Mouse (Mus musculus) heart, postnatal 36 days (tissue): ENCODE results near the gene Pttg1ip. TPM values are rescaled to one million over a fixed set of nuclear protein-coding genes. Genes with fewer than 3 reads are reported as not detected.
A peak's percentile ranks its signal among the peaks of the same experiment; 100 is the strongest.

Source experiments
- DNase-seq, 2 experiments: peaks; one replicate each; pipeline ENCODE4 v3.0.0; 2021 to 2022
- intact Hi-C: fragments of 180-260 bp; cut with DNase I; formaldehyde crosslinking; loops from one replicate; pipeline ENCODE4 v1.15.1; 2025
- total RNA-seq, 2 experiments: library from RNA; stranded (reverse); gene quantifications; 2 replicates each; pipeline ENCODE4 v1.2.3; 2021

Pttg1ip gene
- total RNA-seq, 2 experiments from 2014 or later = 137 to 138 TPM

- intact Hi-C loops = loop anchor here (5.0 to 10.0 kb wide), 2 partner anchors 283 to 420 kb away; no protein-coding TSS in a partner anchor
- DNase-seq = no peak
Observed at GRCm38 (mm10) chr10:77565005-77565404, 16.5 kb upstream of the Pttg1ip start.

- DNase-seq = peak; percentile 87 to 94
- intact Hi-C loops = loop anchor here (1.0 to 10.0 kb wide), 3 partner anchors 49 to 422 kb away; no protein-coding TSS in a partner anchor
Observed at GRCm38 (mm10) chr10:77566651-77567050, 14.9 kb upstream of the Pttg1ip start.

- no peak for DNase-seq
- intact Hi-C loops = loop anchor here (5.0 to 10.0 kb wide), 2 partner anchors 287 to 425 kb away; no protein-coding TSS in a partner anchor
Observed at GRCm38 (mm10) chr10:77569481-77569880, 12.0 kb upstream of the Pttg1ip start.

- intact Hi-C loops = loop anchor here (5.0 to 10.0 kb wide), 2 partner anchors 288 to 425 kb away; no protein-coding TSS in a partner anchor
- DNase-seq = no peak
Observed at GRCm38 (mm10) chr10:77569973-77570658, 11.4 kb upstream of the Pttg1ip start.

GRCm38 (mm10) chr10:77572225-77572624 lies 9.3 kb upstream of the Pttg1ip start:
- intact Hi-C loops = no loop called here
- DNase-seq = no peak

DNA sequence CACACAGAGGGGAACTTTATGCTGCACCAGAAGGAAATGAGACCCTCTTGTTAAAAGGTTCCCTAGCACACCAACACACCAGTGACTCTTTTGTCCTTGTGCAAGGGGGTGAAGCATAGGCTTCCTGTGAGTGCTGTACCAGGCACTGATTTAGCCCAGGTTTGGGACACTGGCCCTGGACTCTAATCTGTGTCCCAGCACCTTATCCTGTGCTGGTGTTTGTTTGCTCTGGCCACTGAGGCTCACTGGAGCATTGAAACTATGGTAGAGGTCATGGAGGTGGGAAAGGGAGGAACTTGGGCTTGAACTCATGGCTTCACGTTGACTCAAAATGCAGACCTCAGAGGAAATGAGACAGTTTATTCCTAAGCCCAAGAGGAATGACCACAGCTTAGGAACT lies 8.4 kb upstream of the Pttg1ip start:
- DNase-seq = no peak
- intact Hi-C loops = no loop called here

DNA sequence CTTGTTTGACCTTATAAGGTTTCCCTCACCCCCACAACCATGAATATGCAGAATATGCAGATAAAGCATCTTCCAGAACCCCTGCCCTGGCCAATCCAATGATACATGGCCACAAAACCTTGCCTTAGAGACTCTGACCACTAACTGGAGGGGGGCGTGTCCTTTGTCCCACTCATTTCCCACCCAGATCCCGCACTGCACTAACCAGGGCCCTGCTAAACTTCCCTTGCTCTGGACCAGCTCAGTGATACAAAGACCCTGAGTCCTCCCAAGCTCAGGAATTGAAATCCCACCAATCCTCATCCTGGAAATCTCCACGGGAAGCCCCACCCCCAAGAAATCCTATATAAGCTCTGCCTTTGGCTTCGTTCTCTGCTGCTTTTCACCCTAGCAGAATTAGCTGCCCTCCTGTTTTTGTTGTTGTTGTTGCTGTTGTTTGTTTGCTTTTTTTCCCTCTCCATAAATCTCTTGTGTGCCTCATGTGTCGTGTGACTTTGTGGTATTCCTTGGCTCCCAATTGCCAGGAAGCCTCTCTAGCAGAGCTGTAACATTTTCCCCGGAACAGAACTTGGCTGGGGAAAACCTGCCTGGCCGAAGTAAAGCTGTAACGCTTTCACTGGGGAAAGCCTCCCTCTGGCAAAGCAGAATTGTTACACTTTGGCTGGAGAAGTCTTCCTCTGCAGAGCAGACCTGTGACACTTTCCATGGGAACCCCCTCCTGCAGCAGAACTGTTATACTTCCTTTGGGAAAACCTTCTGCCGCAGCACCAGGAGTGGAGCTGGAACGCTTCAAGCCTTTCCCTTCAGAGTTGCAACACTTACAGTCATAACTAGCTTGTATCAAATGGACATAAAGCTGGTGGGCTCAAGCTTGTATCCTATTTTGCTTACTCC lies 1.2 kb upstream of the Pttg1ip start:
- no peak for DNase-seq
- intact Hi-C loops = loop anchor here (5.0 kb wide), 2 partner anchors 42 to 163 kb away; partner anchors contain the start of genes Adarb1 and Ube2g2

GRCm38 (mm10) chr10:77581023-77581407 lies 505 bp upstream of the Pttg1ip start:
- DNase-seq = no peak
- intact Hi-C loops = loop anchor here (5.0 kb wide), 2 partner anchors 41 to 164 kb away; partner anchors contain the start of genes Adarb1 and Ube2g2

DNA sequence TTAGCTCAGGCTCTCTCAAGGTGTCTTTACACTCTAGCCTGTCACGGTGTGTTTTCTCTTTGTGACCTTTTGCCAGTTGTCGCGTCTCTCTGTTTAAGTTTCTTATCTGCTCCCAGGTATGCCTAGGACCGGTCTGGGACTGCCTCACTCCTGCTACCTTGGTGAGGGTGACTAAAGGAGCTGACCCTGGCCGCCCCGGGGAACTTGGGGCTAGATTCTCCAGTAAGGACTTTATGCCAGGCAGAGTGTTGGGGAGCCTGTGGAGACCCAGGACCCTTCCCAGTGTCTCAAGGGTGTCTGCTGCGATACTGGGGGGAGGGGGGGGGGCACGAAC lies 732 bp downstream of the Pttg1ip start:
- no peak for DNase-seq
- intact Hi-C loops = loop anchor here (5.0 kb wide), 2 partner anchors 40 to 165 kb away; partner anchors contain the start of genes Adarb1 and Ube2g2

GRCm38 (mm10) chr10:77583795-77584422 lies 2.4 kb downstream of the Pttg1ip start:
- intact Hi-C loops = loop anchor here (5.0 kb wide), 2 partner anchors 38 to 167 kb away; partner anchors contain the start of genes Adarb1 and Ube2g2

DNA sequence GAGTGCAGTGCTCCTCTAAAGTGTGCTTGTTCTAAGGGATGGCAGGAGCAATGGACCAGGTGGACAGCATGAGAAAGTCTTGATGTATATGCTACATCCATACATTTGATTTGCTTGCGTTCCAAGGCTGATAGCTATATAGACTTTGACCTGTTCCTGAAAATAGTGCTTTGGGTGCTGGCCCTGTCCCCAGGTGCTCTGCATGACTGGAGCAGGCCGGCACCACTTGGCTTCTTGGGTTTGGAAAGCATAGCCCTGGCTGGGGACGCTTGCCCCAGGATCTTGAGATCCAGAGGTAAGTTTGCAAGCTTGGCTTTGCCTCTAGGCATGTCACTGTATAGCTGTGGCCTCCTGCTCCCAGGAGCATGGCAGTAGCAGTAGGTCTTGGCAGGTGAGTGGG lies 5.1 kb downstream of the Pttg1ip start:
- no peak for DNase-seq
- intact Hi-C loops = no loop called here

More at GRCm38 (mm10) chr10:77583795-77584422, 2.4 kb downstream of the Pttg1ip start:
- peak; percentile 39 to 45 for DNase-seq

- intact Hi-C loops = no loop called here
Observed at GRCm38 (mm10) chr10:77587091-77587775, 5.7 kb downstream of the Pttg1ip start.

GRCm38 (mm10) chr10:77588036-77588435 lies 6.5 kb downstream of the Pttg1ip start:
- DNase-seq = no peak
- intact Hi-C loops = no loop called here

More at GRCm38 (mm10) chr10:77587091-77587775, 5.7 kb downstream of the Pttg1ip start:
- DNase-seq = no peak

DNA sequence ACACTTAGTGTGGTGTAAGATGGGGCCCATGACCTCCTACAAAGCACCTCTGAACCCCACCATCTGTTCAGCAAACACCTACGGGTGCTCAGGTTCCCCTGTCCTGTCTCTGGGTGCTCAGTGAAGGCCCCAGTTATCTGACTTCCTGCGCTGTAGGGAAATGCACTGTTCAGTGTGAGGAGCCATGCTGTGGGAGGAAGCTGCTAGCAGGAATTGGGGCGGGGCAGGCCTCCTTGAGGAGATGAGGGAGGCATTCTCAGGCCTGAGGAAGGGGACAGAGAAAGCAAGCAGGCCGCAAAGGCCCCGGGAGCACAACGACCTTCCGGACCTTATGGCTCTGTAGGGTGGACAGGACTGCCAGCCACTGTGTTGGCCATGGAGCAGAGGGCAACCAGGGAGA lies 7.6 kb downstream of the Pttg1ip start:
- intact Hi-C loops = no loop called here
- no peak for DNase-seq

- no peak for DNase-seq
- intact Hi-C loops = no loop called here
Observed at GRCm38 (mm10) chr10:77589749-77590148, 8.2 kb downstream of the Pttg1ip start.

- intact Hi-C loops = no loop called here
- peak in 1 of 2 experiments; percentile 41 for DNase-seq
Observed at GRCm38 (mm10) chr10:77590812-77591211, 9.3 kb downstream of the Pttg1ip start.

- intact Hi-C loops = no loop called here
- DNase-seq = no peak
Observed at GRCm38 (mm10) chr10:77591546-77591945, 10.0 kb downstream of the Pttg1ip start.

DNA sequence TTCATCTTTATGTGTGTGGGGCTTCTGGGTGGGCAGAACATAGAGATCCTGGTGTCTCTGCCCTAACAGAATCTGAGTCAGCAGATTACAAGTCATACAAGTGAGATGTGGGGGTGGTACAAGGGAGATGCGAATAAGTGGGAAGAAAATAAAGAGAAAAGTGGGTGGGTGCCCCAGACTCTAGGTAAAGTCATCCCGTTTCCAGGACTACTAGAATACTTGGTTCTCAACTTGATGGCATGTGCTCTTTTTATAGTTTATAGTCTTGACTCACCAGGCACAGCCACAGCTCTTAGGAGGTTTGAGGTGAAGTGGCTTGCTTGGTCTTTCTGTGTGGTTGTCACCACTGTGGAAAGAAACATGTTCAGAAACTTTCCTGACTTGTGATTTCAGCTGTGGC lies 14.5 kb downstream of the Pttg1ip start:
- intact Hi-C loops = no loop called here
- DNase-seq = no peak

DNA sequence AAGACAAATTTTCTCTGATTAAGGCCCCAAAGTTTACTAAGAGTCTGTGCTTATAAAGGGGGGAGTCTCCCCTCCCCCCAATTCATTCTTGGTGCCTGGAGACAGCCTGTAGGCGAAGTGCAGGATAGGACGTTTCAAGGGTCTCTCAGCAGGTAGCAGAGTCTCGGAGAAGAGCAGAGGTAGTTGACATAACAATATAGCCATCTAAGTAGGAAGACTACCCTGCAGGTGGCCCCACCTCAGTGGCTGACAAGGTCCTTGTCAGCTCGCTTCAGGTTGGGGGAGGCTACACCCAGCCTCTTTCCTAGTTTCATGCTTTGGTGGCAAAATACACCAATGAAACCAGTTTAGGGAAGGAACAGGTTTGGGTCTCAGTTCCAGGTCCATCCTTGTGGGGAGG lies 21.5 kb downstream of the Pttg1ip start:
- intact Hi-C loops = loop anchor here (10.0 kb wide), 1 partner anchor 188 kb away; the partner anchor contains the start of gene Adarb1
- DNase-seq = no peak

DNA sequence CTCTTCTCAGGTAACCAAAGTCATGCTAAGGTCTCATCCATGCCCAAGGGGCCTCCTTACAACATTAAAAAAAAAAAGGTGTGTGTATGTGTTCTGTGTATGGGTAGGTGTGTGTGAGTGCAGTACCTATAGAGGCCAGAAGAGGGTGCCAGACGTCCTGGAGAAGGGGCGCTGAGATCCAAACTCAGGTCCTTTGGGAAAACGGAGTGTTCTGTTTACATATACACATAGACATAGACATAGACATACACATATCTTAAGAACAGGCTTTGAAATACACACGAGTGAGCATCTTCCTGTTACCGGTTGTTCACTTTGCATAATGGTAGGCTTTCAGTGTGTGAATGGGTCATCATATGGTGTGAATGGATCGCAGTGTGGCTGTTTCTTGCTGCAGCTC lies 22.6 kb downstream of the Pttg1ip start:
- intact Hi-C loops = loop anchor here (10.0 kb wide), 1 partner anchor 189 kb away; the partner anchor contains the start of gene Adarb1
- DNase-seq = no peak
